Mouse (Mus musculus) neural tube, embryonic 13.5 days (tissue): Measurements from ENCODE around the gene Gm6993. TPM values are rescaled to one million over a fixed set of nuclear protein-coding genes. Genes with fewer than 3 reads are reported as not detected.

Experiments used
- ATAC-seq: fragments of 200-750 bp; cut with Nextera tagmentation; 2 replicates; pipeline ENCODE4 v1.8.0; 2017; ENCODE audit warnings: low read depth, mild to moderate bottlenecking, moderate TSS enrichment, moderate library complexity
- H3K27ac ChIP-seq: fragments of 300-500 bp; sonication (generic); replicated peaks from 2 replicates; pipeline ENCODE4 v1.5.1; 2015; ENCODE audit warnings: moderate library complexity, mild to moderate bottlenecking, inconsistent platforms
- H3K27me3 ChIP-seq: fragments of 300-500 bp; sonication (generic); 2 replicates; pipeline ENCODE4 v1.6.1; 2015; ENCODE audit warnings: mild to moderate bottlenecking, inconsistent platforms
- H3K36me3 ChIP-seq: fragments of 300-500 bp; sonication (generic); 2 replicates; pipeline ENCODE4 v1.6.1; 2015; ENCODE audit warnings: mild to moderate bottlenecking, inconsistent platforms
- H3K4me1 ChIP-seq: fragments of 300-500 bp; sonication (generic); replicated peaks from 2 replicates; pipeline ENCODE4 v1.6.1; 2015; ENCODE audit warnings: inconsistent platforms
- H3K4me2 ChIP-seq: fragments of 300-500 bp; sonication (generic); 2 replicates; pipeline ENCODE4 v1.6.1; 2015; ENCODE audit warnings: inconsistent platforms, mild to moderate bottlenecking, moderate library complexity
- H3K4me3 ChIP-seq: fragments of 300-500 bp; sonication (generic); 2 replicates; pipeline ENCODE4 v1.5.1; 2015; ENCODE audit warnings: mild to moderate bottlenecking, inconsistent platforms
- H3K9ac ChIP-seq: fragments of 300-500 bp; sonication (generic); 2 replicates; pipeline ENCODE4 v1.6.1; 2015; ENCODE audit warnings: moderate library complexity, mild to moderate bottlenecking, inconsistent platforms
- H3K9me3 ChIP-seq: fragments of 300-500 bp; sonication (generic); 2 replicates; pipeline ENCODE4 v1.6.1; 2016; ENCODE audit warnings: inconsistent platforms
- WGBS: fragments of 180-500 bp; shearing (Covaris S2); methylation state at CpG from one replicate; pipeline ENCODE4 v1.1.7; 2015; 5-methylcytosine and 5-hydroxymethylcytosine counted together
- polyA plus RNA-seq: library from polyadenylated mRNA; unstranded; fragments of >200 nt; fragmentation: Nextera tagmentation; extraction: Ambion mirVana; gene quantifications from 2 replicates; pipeline ENCODE4 v1.2.1, GENCODE M21; 2015

Gm6993 gene
- polyA plus RNA-seq, 1 experiment from 2014 or later: not detected

- no peak for ATAC-seq
- no peak overlapping the region for H3K4me2 ChIP-seq
- no peak overlapping the region for H3K4me3 ChIP-seq
- H3K9me3 ChIP-seq: no peaks in the 10 kb centered on the region
- H3K27ac ChIP-seq: no peak overlapping the region
- H3K4me1 ChIP-seq: 0 out of 2 replicates have a peak, but pooled peaks cover 4% of the 10 kb centered on the region
- no peaks in the 10 kb centered on the region for H3K36me3 ChIP-seq
- 0 out of 2 replicates have a peak, but pooled peaks cover 4% of the 10 kb centered on the region for H3K27me3 ChIP-seq
- no peak overlapping the region for H3K9ac ChIP-seq
- WGBS: 90% methylated on average over 2 of the region's 2 CpGs
These were observed 3.4 kb downstream of the Gm6993 start for GRCm38 (mm10) chr12:31244001-31244400.

GRCm38 (mm10) chr12:31244691-31245090 lies 4.1 kb downstream of the Gm6993 start:
- Histone ChIP-seq H3K4me2 (no peak overlapping the region), H3K9me3 (no peaks in the 10 kb centered on the region), H3K4me3 (no peak overlapping the region), H3K4me1 (0 out of 2 replicates have a peak, but pooled peaks cover 4% of the 10 kb centered on the region), H3K36me3 (no peaks in the 10 kb centered on the region), H3K27me3 (0 out of 2 replicates have a peak, but pooled peaks cover 4% of the 10 kb centered on the region), H3K27ac (no peak overlapping the region), H3K9ac (no peak overlapping the region)
- no peak for ATAC-seq
- 89% methylated on average over 3 of the region's 3 CpGs for whole genome bisulfite sequencing

- no peaks in the 10 kb centered on the region for H3K36me3 ChIP-seq
- no peak overlapping the region for H3K4me3 ChIP-seq
- no peak overlapping the region for H3K4me2 ChIP-seq
- 0 out of 2 replicates have a peak, but pooled peaks cover 4% of the 10 kb centered on the region for H3K27me3 ChIP-seq
- H3K9me3 ChIP-seq: no peaks in the 10 kb centered on the region
- no peak overlapping the region for H3K9ac ChIP-seq
- H3K4me1 ChIP-seq: 0 out of 2 replicates have a peak, but pooled peaks cover 4% of the 10 kb centered on the region
- ATAC-seq: no peak
- WGBS: 68% methylated on average over 3 of the region's 3 CpGs
- H3K27ac ChIP-seq: no peak overlapping the region
These were observed 5.6 kb downstream of the Gm6993 start for GRCm38 (mm10) chr12:31246153-31246552.

DNA sequence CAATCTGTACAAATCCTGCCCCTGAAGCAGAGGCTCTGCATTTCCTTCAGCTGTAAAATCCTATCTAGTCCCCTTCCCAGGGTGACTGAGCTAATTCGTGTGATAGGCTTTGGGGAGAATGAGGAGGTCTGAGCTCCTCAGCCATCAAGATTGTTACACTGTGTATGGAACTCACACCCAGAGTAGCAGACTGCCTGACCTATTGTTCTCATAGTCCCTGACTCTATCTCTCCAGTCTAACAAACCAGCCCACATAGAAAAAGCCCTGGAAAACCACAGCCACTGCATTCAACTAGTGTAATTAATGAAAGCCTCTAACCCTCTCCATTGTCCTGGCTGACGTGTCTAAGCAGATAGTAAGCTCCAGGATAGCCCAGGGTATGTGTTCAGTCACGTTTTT lies 6.0 kb downstream of the Gm6993 start:
- H3K9ac ChIP-seq: no peak overlapping the region
- no peaks in the 10 kb centered on the region for H3K36me3 ChIP-seq
- no peak overlapping the region for H3K4me2 ChIP-seq
- WGBS: 40% methylated on average over 3 of the region's 3 CpGs
- 0 out of 2 replicates have a peak, but pooled peaks cover 4% of the 10 kb centered on the region for H3K27me3 ChIP-seq
- no peaks in the 10 kb centered on the region for H3K9me3 ChIP-seq
- no peak overlapping the region for H3K4me3 ChIP-seq
- ATAC-seq: no peak
- no peak overlapping the region for H3K27ac ChIP-seq
- H3K4me1 ChIP-seq: 0 out of 2 replicates have a peak, but pooled peaks cover 4% of the 10 kb centered on the region

- Histone ChIP-seq H3K9me3 (no peaks in the 10 kb centered on the region), H3K4me1 (0 out of 2 replicates have a peak, but pooled peaks cover 4% of the 10 kb centered on the region), H3K36me3 (no peaks in the 10 kb centered on the region), H3K27ac (no peak overlapping the region), H3K9ac (no peak overlapping the region), H3K4me2 (no peak overlapping the region), H3K27me3 (0 out of 2 replicates have a peak, but pooled peaks cover 4% of the 10 kb centered on the region), H3K4me3 (no peak overlapping the region)
- 26% methylated on average over 3 of the region's 3 CpGs for WGBS
- ATAC-seq: no peak
These were observed 7.6 kb downstream of the Gm6993 start for GRCm38 (mm10) chr12:31248165-31248564.

DNA sequence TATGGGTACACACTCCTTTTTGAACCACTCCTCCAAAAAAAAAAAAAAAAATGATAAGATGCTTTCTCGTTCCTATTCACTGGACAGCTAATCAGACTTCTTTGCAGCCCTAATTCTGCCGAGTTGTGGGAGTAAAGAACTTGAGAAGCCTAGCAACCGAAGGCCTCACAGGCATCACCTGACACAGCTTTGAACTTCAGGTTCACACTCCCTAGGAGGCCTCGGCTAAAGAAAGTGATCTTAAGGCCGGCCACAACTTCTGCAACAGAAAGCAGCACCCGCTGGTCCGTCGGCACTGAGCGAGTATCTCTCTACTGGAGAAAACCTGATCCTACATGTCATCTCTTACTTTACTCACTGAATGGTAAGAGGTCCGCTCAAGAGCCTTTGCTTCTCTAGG lies 8.1 kb downstream of the Gm6993 start:
- no peak for ATAC-seq
- H3K9me3 ChIP-seq: no peaks in the 10 kb centered on the region
- 38% methylated on average over 10 of the region's 10 CpGs for WGBS
- no peak overlapping the region for H3K4me2 ChIP-seq
- H3K9ac ChIP-seq: no peak overlapping the region
- no peak overlapping the region for H3K27ac ChIP-seq
- no peak overlapping the region for H3K4me3 ChIP-seq
- no peaks in the 10 kb centered on the region for H3K36me3 ChIP-seq
- 0 out of 2 replicates have a peak, but pooled peaks cover 4% of the 10 kb centered on the region for H3K4me1 ChIP-seq
- H3K27me3 ChIP-seq: 0 out of 2 replicates have a peak, but pooled peaks cover 4% of the 10 kb centered on the region

GRCm38 (mm10) chr12:31252259-31252658 lies 11.7 kb downstream of the Gm6993 start:
- Histone ChIP-seq H3K4me2 (no peak overlapping the region), H3K4me1 (no peaks in the 10 kb centered on the region), H3K9ac (no peak overlapping the region), H3K4me3 (no peak overlapping the region), H3K27ac (no peak overlapping the region), H3K27me3 (no peaks in the 10 kb centered on the region), H3K36me3 (no peaks in the 10 kb centered on the region), H3K9me3 (no peaks in the 10 kb centered on the region)
- no peak for ATAC-seq
- WGBS: 67% methylated on average over 4 of the region's 4 CpGs

GRCm38 (mm10) chr12:31254978-31255377 lies 14.4 kb downstream of the Gm6993 start:
- Histone ChIP-seq H3K27me3 (no peaks in the 10 kb centered on the region), H3K9ac (no peak overlapping the region), H3K9me3 (no peaks in the 10 kb centered on the region), H3K4me1 (no peaks in the 10 kb centered on the region), H3K36me3 (no peaks in the 10 kb centered on the region), H3K27ac (no peak overlapping the region), H3K4me3 (no peak overlapping the region), H3K4me2 (no peak overlapping the region)
- WGBS: 87% methylated on average over 8 of the region's 8 CpGs
- no peak for ATAC-seq

- Histone ChIP-seq H3K9ac (no peak overlapping the region), H3K4me1 (no peaks in the 10 kb centered on the region), H3K27ac (no peak overlapping the region), H3K36me3 (no peaks in the 10 kb centered on the region), H3K4me3 (no peak overlapping the region), H3K27me3 (no peaks in the 10 kb centered on the region), H3K4me2 (no peak overlapping the region), H3K9me3 (no peaks in the 10 kb centered on the region)
- WGBS: 73% methylated on average over 9 of the region's 9 CpGs
- ATAC-seq: no peak
These were observed 15.7 kb downstream of the Gm6993 start for GRCm38 (mm10) chr12:31256121-31256903.

GRCm38 (mm10) chr12:31261882-31262281 lies 21.3 kb downstream of the Gm6993 start:
- Histone ChIP-seq H3K36me3 (no peaks in the 10 kb centered on the region), H3K4me2 (no peak overlapping the region), H3K4me3 (no peak overlapping the region), H3K4me1 (peaks cover 24% of the 10 kb centered on the region), H3K27ac (no peak overlapping the region), H3K9ac (no peak overlapping the region), H3K27me3 (peaks cover 47% of the 10 kb centered on the region), H3K9me3 (no peaks in the 10 kb centered on the region)
- ATAC-seq: no peak
- WGBS: 93% methylated on average over 3 of the region's 3 CpGs

DNA sequence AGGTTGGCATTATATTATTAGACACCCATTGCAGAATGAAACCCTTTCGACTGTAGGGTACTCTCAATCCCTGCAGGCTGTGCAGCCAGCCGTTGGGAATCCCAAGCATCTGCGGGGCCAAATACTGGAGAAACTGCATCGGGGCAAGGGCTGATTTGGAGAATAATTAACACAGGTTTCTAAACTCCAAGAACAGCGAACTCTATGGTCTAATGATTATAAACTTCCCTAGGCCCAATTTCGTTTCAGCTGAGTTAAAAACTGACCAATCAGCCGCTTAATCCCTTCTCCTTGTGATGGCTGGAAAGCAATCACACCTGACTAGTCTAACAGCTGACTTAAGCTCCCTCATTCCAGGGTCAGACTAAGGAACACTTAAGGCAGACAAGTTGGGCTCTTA lies 23.4 kb downstream of the Gm6993 start:
- 38% methylated on average over 7 of the region's 7 CpGs for WGBS
- no peak overlapping the region for H3K9ac ChIP-seq
- no peak for ATAC-seq
- H3K9me3 ChIP-seq: no peaks in the 10 kb centered on the region
- peaks cover 25% of the 10 kb centered on the region for H3K4me1 ChIP-seq
- H3K4me3 ChIP-seq: no peak overlapping the region
- no peak overlapping the region for H3K27ac ChIP-seq
- no peaks in the 10 kb centered on the region for H3K36me3 ChIP-seq
- peak overlapping the region; percentile 81; the same call in 1 of the 2 replicates for H3K4me2 ChIP-seq
- H3K27me3 ChIP-seq: peaks cover 62% of the 10 kb centered on the region

DNA sequence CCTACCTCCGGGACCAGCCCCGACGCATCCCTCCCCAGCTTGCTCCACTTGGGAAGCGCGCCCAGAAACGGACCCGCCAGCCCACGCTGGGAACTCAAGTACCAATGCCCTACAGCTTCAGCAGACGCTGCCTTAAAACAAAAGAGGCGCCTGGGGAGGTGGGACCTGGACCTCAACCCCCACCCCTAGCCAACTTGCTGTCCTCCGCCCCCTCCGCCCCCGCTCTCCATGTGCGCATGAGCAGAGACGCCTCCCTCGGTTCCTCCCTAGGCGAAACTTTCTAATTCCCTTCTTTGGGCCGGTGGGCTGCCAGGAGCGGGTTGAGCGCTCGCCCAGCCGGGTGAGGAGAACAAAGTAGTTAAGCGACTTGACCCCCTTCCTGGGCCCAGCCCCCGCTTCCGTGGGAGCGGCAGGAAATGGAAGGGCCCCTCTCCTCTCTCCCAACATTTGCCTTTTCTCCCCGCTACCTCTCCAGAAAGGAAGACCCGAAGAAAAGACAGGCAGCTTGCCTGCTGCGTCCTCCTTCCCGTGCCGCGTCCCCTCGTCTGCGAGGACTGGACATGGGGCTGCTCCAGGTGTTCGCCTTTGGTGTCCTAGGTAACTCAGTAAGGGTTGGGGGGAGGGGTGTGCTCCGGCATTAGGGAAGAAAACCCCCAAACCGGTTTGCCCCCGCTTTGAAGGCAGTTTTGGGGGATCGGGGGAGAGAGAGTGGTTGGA lies 24.6 kb downstream of the Gm6993 start, which contains the start of gene Lamb1:
Gene Lamb1, plus strand, starts transcription at position 230 of the 717 bp plus-strand sequence.
- peak within 1 kb of the TSS; percentile 81 for H3K4me2 ChIP-seq
- no peaks in the 10 kb centered on the region for H3K36me3 ChIP-seq
- peak within 1 kb of the TSS; percentile 18; the same call in 1 of the 2 replicates for H3K27ac ChIP-seq
- no peaks in the 10 kb centered on the region for H3K9me3 ChIP-seq
- H3K27me3 ChIP-seq: peaks cover 62% of the 10 kb centered on the region
- peak within 1 kb of the TSS; percentile 74 for H3K9ac ChIP-seq
- H3K4me1 ChIP-seq: peaks cover 31% of the 10 kb centered on the region
- peak; percentile 40; the same call in 1 of the 2 replicates for ATAC-seq
- under 1% methylated on average over 39 of the region's 39 CpGs for WGBS
- peak within 1 kb of the TSS; percentile 48 for H3K4me3 ChIP-seq
